Mouse (Mus musculus) T-helper 17 cell (primary cell): Measurements from ENCODE around the gene Negr1.
"Not testable (repeated sequence)": the region's sequence is repeated elsewhere in the genome, so short reads cannot be mapped to it uniquely, and the experiment has no call there.

Experiments used
- in situ Hi-C, 2 experiments: fragments of 300-600 bp; cut with MboI, MseI; formaldehyde crosslinking; loops; 1 replicate in 1 of 2; 2 replicates in 1 of 2; pipeline ENCODE4 v1.15.1; 2025; ENCODE audit warnings: high pct_unique_total_duplicates in 2 of 2

The Negr1 gene

DNA sequence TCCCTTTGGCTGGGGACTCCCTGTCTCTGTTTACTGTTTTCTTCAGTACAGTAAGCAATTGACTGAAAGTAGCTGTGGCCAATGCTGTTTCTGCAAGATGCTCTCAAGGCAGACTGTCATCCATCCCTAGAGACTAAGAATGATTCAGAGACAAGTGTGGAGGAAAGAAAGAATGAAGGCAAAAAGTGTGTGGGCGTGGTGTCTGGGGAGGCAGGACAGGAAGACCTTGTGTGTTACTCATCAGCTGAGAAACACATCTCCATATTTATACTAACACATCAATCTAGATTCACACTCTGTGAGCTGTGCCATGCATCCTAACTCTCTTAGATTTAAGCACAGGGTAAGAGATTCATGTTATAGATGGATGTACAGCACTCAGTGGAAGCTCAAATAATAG, 431.2 kb downstream of the Negr1 start:
- in situ Hi-C loops, result no loop called here

GRCm38 (mm10) chr3:156999177-156999808, 437.7 kb downstream of the Negr1 start:
- in situ Hi-C loops, result no loop called here

GRCm38 (mm10) chr3:157021632-157022031, 460.0 kb downstream of the Negr1 start:
- in situ Hi-C loops, result no loop called here

- in situ Hi-C loops, result no loop called here
Measured at GRCm38 (mm10) chr3:157024580-157024979, 463.0 kb downstream of the Negr1 start.

DNA sequence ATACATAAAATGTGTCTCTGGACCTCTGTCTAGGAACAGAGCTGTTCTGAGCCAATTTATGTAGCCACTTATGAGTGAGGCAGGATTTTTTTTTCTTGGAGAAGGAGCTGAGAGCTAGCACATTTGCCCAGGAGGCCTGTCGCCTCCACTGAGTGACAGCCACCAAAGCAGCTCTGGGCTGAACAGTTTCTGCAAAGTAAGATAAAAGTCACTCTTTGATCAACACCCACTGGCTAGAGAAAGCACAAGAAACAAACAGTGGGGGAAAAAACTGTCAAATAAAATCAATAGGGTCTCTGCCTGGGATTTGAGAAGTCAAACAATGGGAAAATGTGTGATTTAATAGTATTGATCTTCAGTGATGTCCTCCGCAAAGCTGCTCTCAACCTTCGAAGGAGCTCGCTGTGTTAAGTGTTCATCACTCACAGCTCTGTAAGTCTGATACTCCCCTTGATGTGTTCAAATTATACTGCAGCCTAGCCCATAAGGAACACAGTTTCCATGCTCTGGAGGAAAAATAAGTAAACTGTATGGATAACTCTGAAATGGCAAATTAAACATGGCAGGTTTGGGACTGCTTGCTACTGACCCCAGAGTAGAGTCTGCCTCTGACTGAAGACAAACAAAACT, 470.0 kb downstream of the Negr1 start:
- in situ Hi-C loops, result no loop called here

DNA sequence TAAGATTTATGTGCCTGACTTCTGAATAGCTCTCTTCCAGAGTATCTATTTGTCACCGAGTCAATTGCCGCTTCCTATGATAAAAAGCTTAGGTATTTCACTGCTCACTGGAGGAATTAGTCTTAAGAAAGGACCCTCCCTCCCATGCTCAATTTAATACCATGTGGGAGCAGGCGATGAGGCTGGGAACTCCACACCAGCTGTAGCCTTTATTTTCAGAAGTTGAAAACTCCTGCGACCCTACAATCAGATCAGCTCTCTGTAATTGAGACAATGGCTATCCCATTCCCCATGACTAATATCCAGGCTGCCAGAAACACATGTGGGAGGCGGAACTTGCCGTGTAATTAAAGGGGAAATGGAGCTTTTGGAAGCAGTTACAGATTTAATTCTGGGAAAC, 474.4 kb downstream of the Negr1 start:
- in situ Hi-C loops, result no loop called here

- in situ Hi-C loops, result no loop called here
Measured at GRCm38 (mm10) chr3:157036568-157036967, 475.0 kb downstream of the Negr1 start.

DNA sequence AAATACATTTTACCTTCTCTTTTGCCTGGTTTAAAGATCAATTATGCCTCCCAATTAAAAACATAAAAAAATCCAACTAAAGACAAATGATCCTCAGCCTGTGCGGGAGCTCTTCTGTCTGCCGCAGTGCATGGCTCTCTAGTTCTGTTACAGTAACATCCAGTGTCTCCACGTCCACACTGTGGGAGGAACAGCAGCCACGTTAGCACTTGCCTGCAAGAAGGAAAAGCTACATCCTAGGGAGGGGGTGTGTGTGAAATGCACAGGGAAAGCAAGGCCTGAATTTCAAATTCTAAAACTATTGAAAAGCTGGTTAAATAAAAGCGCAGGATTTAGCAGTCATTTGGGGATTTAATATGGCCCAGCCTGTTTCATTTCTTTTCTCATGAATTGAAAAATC, 479.0 kb downstream of the Negr1 start:
- in situ Hi-C loops, result no loop called here

GRCm38 (mm10) chr3:157044565-157044964, 483.0 kb downstream of the Negr1 start:
- in situ Hi-C loops, result no loop called here

DNA sequence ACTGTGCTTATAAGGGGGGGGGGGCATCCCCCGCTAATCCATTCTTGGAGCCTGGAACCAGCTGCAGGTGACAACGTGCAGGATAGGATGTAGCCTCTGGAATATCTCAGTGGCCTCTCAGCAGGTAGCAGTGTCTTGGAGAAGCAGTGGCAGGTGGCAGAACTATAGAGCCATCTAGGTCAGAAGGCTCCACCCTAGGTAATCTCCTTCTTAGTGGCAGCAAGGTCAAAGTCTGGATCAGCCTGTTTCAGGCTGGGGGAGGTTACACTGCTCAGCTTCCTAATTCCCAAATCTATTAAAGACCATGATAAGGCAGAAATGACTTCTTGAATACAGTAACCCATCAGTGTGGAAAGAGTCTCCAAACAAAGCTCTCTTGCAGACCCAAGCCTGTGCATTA, 502.8 kb downstream of the Negr1 start:
- in situ Hi-C loops, result not testable (repeated sequence)

- in situ Hi-C loops, result no loop called here
Measured at GRCm38 (mm10) chr3:157066331-157066730, 504.7 kb downstream of the Negr1 start.

GRCm38 (mm10) chr3:157079250-157079965, 517.8 kb downstream of the Negr1 start:
- in situ Hi-C loops, result no loop called here

- in situ Hi-C loops, result no loop called here
Measured at GRCm38 (mm10) chr3:157079966-157080306, 518.3 kb downstream of the Negr1 start.

- in situ Hi-C loops, result no loop called here
Measured at GRCm38 (mm10) chr3:157080585-157080984, 519.0 kb downstream of the Negr1 start.

GRCm38 (mm10) chr3:157082808-157083784, 521.5 kb downstream of the Negr1 start:
- in situ Hi-C loops, result no loop called here

- in situ Hi-C loops, result no loop called here
Measured at GRCm38 (mm10) chr3:157085180-157085579, 523.6 kb downstream of the Negr1 start.

- in situ Hi-C loops, result no loop called here
Measured at GRCm38 (mm10) chr3:157090051-157090450, 528.5 kb downstream of the Negr1 start.

- in situ Hi-C loops, result no loop called here
Measured at GRCm38 (mm10) chr3:157096284-157096683, 534.7 kb downstream of the Negr1 start.

- in situ Hi-C loops, result no loop called here
Measured at GRCm38 (mm10) chr3:157097514-157097913, 535.9 kb downstream of the Negr1 start.

DNA sequence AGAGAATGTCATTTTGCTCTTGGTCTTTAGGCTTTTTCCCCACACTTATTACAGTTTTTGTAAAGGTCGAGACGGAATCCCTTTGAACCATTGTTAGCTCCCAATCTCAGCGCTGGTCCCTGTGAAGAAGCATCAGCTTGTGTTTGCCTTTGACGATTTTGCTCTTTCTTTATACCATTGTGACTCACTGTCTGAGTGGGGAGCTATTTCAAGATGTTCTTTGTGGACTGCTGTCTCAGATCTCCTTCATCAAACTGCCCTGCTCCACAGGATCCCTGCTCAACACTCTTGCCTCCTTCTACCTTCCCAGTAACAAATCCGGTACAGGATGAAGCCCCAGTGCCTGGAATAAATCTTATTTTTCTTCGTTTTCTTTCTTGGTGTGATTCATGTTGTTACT, 536.8 kb downstream of the Negr1 start:
- in situ Hi-C loops, result no loop called here

DNA sequence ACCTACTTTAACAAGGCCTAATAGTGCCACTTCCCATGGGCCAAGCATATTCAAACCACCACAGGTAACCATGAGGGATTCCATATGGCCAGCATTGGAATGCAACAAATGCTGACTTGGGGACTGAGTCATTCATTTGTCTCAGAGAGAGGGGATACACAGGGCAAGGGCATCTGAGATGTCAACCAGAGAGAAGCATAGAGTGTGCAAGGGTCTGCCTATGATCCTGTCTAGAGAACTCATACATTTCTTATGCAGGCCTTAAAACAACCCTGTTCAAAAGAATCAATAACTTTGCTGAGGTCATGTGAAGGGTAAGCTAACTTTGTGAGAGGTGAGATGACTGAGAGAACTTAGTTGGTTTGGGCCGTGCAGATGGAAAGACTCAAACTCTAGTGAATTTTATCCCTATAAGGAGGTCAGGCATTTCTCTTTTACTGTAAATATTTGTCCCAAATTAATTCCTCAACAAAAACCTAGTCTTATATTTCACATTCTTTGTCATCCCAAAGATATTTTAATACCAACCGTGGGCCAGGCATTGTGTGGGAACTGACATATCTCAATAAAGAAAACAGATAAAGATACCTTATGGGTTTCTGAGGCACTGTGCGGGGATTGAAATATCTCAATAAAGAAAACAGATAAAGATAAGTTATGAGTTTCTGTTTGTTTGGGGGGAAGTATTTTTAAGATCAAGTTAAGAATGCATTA, 543.4 kb downstream of the Negr1 start:
- in situ Hi-C loops, result no loop called here
